Mouse (Mus musculus) limb, embryonic 13.5 days (tissue): ENCODE results near the gene Fam186b. TPM values are rescaled to one million over a fixed set of nuclear protein-coding genes. Genes with fewer than 3 reads are reported as not detected.

ENCODE experiments used
- polyA plus RNA-seq: library from polyadenylated mRNA; unstranded; fragments of >200 nt; fragmentation: Nextera tagmentation; extraction: Ambion mirVana; gene quantifications from 2 replicates; pipeline ENCODE4 v1.2.1, GENCODE M21; 2015

Fam186b gene
- polyA plus RNA-seq, 1 experiment from 2014 or later: 0.36 TPM

Other genes with a start within 250 kb of the Fam186b start
- 1.0 and 1.2 TPM in 2 replicates for gene Prph, start 240.7 kb downstream of the Fam186b start, polyA plus RNA-seq
- 36.2 and 37.5 TPM in 2 replicates for gene Troap, start 221.3 kb downstream of the Fam186b start, polyA plus RNA-seq
- gene C1ql4, start 208.1 kb downstream of the Fam186b start, polyA plus RNA-seq: not detected in 2 replicates
- 0.83 and 1.0 TPM in 2 replicates for gene Dnajc22, start 202.7 kb downstream of the Fam186b start, polyA plus RNA-seq
- gene Spats2, start 170.0 kb downstream of the Fam186b start, polyA plus RNA-seq: 50.3 and 50.5 TPM in 2 replicates
- gene Kcnh3, start 71.0 kb downstream of the Fam186b start, polyA plus RNA-seq: 0.28 and 0.37 TPM in 2 replicates
- 143 and 144 TPM in 2 replicates for gene Mcrs1, start 43.9 kb downstream of the Fam186b start, polyA plus RNA-seq
- gene Prpf40b, start 801 bp downstream of the Fam186b start, polyA plus RNA-seq: 77.6 and 80.3 TPM in 2 replicates
- 29.5 and 30.9 TPM in 2 replicates for gene Fmnl3, start 74.6 kb upstream of the Fam186b start, polyA plus RNA-seq
- 287 and 298 TPM in 2 replicates for gene Tmbim6, start 97.0 kb upstream of the Fam186b start, polyA plus RNA-seq
- gene Nckap5l, start 161.9 kb upstream of the Fam186b start, polyA plus RNA-seq: 14.0 and 14.1 TPM in 2 replicates
- gene Bcdin3d, start 178.8 kb upstream of the Fam186b start, polyA plus RNA-seq: 17.0 and 19.7 TPM in 2 replicates
- 0.34 and 0.37 TPM in 2 replicates for gene Faim2, start 232.3 kb upstream of the Fam186b start, polyA plus RNA-seq